Mouse (Mus musculus) inflammation-experienced regulatory T-cells, adult 6 months (primary cell): Measurements from ENCODE around the gene Ddx6. TPM values are rescaled to one million over a fixed set of nuclear protein-coding genes. Genes with fewer than 3 reads are reported as not detected.
"Not testable (repeated sequence)": the region's sequence is repeated elsewhere in the genome, so short reads cannot be mapped to it uniquely, and the experiment has no call there.

Experiments used
- ATAC-seq: one replicate; pipeline ENCODE4 v1.8.0; 2017
- polyA plus RNA-seq, 3 experiments: library from polyadenylated mRNA; unstranded; fragments of 100-300 nt; shearing (Covaris generic); gene quantifications; one replicate each; pipeline ENCODE4 v1.2.1; 2017

The Ddx6 gene
- polyA plus RNA-seq, result 100 to 1,000 TPM in 1 of 3 experiments, 10 to 100 TPM in 2; 57.3 to 129 (median 66.8) TPM

GRCm38 (mm10) chr9:44604779-44605615 lies at the start of gene Ddx6:
Ddx6 (plus strand) TSS chr9:44604892.
- peak; percentile 64 for ATAC-seq

DNA sequence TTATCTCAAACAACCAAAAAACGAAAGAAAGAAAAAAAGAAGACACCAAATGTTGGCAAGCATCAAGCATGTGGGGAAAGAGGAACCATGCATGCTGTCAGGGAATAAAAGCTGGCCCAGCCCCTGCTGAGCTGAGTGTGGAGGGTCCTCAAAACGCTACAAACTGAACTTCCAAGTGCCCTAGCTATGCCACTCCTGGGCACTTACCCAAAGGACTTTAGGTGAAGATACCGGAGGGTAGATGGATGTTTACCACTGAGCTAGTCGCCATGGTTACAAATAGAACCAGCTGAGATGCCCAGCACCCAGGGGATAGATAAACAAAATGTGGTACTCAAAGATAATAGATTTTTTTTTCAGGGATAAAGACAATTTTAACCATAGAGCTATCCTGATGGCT lies 43.1 kb upstream of the Ddx6 start, which contains the start of gene Cxcr5:
Gene Cxcr5, minus strand, starts transcription at position 281 of the 400 bp plus-strand sequence.
- no peak for ATAC-seq

DNA sequence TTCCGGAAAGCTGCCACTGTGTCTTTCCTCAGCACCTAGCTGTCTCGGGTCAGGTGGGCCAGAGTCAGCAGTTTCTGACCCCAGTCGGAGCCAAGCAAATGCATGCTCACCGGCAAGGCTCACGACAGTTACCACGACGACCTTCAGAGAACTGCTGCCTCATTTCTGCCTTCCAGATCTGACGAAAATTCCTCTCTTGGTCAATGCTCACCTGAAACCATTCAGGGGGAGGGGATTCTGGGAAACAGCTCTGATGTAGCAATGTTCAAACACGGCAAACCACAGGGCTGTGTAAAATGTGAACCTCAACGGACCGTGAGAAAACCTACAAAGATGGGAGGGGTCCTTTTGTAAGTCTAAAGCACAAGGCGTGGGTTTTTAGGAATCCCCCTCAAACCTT lies 41.8 kb upstream of the Ddx6 start:
- ATAC-seq, result peak; percentile 39

- no peak for ATAC-seq
Measured at GRCm38 (mm10) chr9:44565367-44565766, 39.3 kb upstream of the Ddx6 start.

GRCm38 (mm10) chr9:44567338-44568082 lies 37.2 kb upstream of the Ddx6 start:
- peak; percentile 44 for ATAC-seq

GRCm38 (mm10) chr9:44568083-44568455 lies 36.6 kb upstream of the Ddx6 start:
- peak; percentile 67 for ATAC-seq

- ATAC-seq, result no peak
Measured at GRCm38 (mm10) chr9:44570939-44571382, 33.7 kb upstream of the Ddx6 start.

GRCm38 (mm10) chr9:44573306-44573705 lies 31.4 kb upstream of the Ddx6 start:
- ATAC-seq, result no peak

DNA sequence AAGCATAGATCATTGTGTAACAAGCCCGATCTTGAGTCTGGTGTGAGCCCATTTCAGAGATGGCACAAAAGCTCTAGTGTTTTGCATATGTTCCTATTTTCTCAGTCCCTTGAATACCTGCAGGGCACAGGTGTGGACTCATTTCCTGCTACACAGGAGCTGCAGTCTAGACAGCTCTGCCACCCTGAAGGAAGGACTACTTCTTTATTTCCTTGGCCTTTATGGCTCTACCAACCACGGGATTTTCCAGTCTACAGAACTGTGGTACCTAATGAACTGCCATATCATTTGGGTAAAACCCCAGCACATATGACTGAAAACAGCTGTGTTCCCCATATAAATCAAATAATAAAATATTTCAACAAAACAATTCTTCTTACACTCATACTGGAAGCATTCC lies 29.6 kb upstream of the Ddx6 start:
- ATAC-seq, result no peak

DNA sequence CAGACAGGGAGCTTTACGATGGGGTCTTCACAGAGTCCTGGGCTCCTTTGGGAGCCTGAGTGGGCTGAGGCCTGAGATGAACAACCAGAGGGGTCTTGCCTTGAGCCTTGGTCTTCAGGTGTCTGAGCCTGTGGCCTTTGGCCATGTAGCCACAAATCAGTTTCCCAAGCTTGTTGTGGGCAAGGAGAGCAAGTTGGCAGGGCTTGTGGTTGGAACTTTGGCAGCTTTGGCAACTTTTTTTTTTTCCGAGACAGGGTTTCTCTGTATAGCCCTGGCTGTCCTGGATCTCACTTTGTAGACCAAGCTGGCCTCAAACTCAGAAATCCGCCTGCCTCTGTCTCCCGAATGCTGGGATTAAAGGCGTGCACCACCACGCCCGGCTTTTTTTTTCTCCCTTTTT lies 28.6 kb upstream of the Ddx6 start:
- ATAC-seq, result not testable (repeated sequence)

GRCm38 (mm10) chr9:44579392-44579791 lies 25.3 kb upstream of the Ddx6 start:
- peak; percentile 69 for ATAC-seq

DNA sequence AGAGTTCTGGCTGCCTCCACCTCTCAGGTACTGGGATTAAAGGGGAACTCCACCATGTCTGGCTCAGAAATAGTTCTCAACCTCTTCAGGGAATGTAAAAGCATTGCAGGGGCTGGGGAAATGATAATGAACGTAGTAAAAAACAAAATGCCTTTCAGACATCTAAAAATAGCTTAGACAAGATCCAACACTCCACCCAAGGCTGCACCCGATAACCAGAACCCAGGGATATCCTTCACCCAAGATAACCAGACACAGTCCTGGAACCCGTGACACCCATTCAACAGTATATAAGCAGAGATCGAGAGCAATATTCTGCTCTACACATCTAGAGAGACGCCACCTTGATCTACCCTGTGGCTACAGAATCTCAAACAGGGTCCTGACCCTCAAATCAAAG lies 24.6 kb upstream of the Ddx6 start:
- no peak for ATAC-seq

- peak; percentile 85 for ATAC-seq
Measured at GRCm38 (mm10) chr9:44581423-44581822, 23.3 kb upstream of the Ddx6 start.

DNA sequence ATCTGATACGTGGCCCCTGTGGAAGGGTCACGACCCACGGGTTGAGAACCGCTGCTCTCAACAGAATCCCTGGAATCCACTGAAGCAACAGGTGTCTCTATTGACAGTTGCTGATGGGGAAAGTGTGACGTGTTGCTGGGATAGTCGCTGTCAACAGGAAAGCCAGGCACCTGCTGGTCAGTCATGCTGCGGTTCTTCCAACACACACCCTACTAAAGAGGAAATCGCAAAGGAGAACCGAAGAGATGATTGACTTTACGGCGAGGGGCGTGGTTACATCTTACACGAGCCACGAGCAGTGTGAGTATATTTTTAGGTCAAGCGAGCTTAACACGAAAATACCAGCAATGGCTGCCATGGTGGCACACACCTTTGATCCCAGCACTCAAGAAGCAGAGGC lies 22.3 kb upstream of the Ddx6 start:
- peak; percentile 27 for ATAC-seq

- no peak for ATAC-seq
Measured at GRCm38 (mm10) chr9:44586640-44587261, 17.9 kb upstream of the Ddx6 start.

GRCm38 (mm10) chr9:44587262-44588160 lies 17.2 kb upstream of the Ddx6 start:
- ATAC-seq, result no peak

GRCm38 (mm10) chr9:44588605-44589004 lies 16.1 kb upstream of the Ddx6 start:
- ATAC-seq, result no peak

DNA sequence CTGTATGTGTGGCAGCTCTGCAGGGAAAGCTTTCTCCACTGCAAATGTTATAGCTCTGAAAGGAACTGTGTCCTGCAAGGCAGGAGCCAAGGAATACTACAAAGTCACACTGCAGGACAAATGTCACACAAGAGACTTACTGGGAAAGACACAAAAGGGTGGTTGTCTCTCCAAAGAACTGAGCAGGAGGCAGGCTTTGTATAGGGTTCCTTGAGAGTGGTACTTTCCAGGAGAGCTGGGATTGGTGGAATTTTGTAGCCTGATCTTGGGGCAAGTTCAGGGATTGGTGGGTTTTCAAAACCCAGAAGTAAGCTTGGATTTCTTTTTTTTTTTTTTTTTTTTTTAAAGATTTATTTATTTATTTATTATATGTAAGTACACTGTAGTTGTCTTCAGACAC lies 15.6 kb upstream of the Ddx6 start:
- ATAC-seq, result no peak

DNA sequence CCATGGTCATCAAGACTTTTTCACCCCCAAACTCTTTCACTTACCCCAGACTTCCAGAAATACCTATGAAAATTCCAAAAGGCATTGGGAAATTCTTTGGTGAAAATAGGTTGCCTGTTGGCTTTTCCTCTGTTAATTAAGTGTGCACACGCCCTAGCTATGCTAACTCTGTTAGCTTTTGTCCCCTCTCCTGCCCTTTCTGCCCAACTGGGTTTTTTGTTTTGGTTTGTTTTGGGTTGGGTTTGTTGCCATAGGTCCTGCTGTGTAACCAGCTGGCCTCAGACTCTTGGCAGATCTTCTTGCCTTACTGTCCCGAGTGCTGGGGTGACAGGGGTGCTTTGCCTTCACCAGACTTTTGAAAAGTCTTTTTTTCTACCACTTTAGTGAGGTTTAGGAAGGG lies 13.7 kb upstream of the Ddx6 start:
- ATAC-seq, result no peak

DNA sequence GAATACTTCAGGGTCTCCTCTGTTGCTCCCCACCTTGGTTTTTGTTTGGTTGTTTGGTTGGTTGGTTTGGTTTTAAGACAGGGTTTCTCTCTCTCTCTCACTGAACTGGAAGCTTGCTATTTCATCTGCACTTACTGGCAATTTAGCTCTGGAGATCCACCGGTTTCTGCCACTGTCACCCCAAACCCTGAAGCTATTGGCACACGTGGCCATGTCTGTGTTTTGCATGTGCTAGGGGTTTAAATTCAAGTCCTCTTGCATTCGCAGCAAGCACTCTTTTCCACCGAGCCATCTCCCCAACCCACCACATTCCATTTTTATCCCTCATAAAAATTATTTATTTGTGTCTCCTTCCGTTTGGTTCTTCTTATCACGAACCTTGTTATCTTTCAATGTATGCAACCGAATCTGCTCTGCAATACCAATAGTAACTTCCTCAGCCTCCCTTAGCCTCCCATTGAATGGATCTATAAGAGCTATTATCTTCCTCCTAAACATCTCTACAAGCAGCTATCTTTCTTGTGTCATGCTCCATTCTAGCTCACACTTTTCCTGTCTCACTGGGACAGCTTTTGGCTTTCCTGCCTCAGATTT lies 13.0 kb upstream of the Ddx6 start:
- no peak for ATAC-seq

DNA sequence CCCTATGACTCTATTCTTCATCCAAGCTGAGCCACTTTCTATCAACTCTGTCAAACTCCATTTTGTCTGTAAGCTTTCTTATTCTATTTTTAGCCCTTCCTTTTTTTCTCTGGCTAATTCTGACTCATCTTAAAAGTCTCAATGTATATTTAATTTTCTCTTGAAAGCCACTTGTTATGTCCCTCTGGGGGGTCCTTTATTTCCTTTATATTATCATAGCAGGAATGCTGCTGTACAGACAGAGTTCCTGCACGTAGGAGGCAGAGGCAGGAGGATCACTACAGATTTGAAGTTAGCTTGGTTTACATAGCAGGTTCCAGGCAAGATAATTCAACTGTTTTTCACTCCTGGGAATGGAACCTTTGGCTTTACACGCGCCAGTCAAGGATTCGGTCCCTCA lies 11.5 kb upstream of the Ddx6 start:
- ATAC-seq, result no peak

- no peak for ATAC-seq
Measured at GRCm38 (mm10) chr9:44593886-44594285, 10.8 kb upstream of the Ddx6 start.
